ENCODE assay signal across 8 mouse cellular contexts in the genomic region with DNA sequence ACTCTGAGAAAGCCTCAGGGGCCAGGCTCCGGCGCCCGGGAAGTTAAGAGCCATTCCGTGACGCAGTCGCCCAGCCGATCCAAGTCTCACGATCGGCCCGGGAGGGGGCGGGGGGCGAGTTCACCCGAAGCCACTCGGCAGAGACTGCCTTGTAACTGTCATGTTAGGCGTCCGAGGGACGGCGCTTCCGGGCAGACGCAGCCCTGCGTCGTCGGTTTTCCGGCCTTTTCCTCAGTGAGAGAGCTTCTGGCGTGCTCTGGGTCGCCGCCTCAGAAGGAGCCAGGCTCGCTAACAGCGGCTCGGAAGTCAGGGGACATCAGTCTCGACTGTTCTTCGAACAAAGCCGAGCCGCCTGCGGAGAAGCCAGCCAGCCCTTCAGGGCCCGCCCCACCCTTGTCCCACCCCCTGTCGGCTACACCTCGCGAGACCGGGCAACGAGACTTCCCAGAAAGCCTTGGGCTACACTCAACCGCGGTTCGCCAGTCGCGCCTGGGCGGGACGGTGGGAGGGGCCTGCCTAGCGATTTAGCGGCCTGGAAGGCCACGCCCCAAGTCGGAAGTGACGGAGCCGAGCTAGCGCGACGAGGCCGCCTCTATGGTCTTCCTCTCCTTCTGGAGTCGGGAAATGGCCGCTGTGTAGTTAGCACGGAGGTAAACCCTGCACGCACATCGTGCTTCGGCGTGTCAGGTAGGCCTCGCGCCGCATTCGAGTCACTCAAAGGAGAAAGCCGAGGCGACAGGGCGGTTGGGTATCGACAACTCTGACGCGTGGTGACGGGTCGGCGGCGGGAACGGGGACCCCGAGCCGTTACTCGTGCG. TPM values are rescaled to one million over a fixed set of nuclear protein-coding genes. Genes with fewer than 3 reads are reported as not detected.
DNase-seq lines count a peak whose midpoint lies in the region; ATAC-seq lines count a peak whose summit lies in the region.

A gene (plus strand): TSS at position 552 of the 818 bp plus-strand sequence.

- peak; percentile 98 for ATAC-seq in forebrain, embryonic 14.5 days
- peak; percentile 98 for ATAC-seq in neural tube, embryonic 15.5 days (ENCODE audit: low FRiP score)

- intact Hi-C loops in heart, postnatal 14 days (cut with DNase I): loop anchor here (2.0 to 5.0 kb wide), 2 partner anchors 21 to 35 kb away; a partner anchor contains a TSS

- peak within 1 kb of the TSS; percentile 92 for H3K9ac ChIP-seq in forebrain, embryonic 14.5 days (ENCODE audit: low read length)
- peak within 1 kb of the TSS; percentile 92 for H3K9ac ChIP-seq in neural tube, embryonic 15.5 days (replicated peaks)

- H3K27ac ChIP-seq in forebrain, embryonic 14.5 days (ENCODE audit: low read depth, low read length): peak within 1 kb of the TSS; percentile 100
- H3K27ac ChIP-seq in neural tube, embryonic 15.5 days (replicated peaks): peak within 1 kb of the TSS; percentile 100

- WGBS in forebrain, embryonic 14.5 days: under 1% methylated on average over 83 of the region's 84 CpGs
- under 1% methylated on average over 80 of the region's 84 CpGs for WGBS in neural tube, embryonic 15.5 days

- no peaks in the 10 kb centered on the region for H3K9me3 ChIP-seq in forebrain, embryonic 14.5 days (replicated peaks; ENCODE audit: control insufficient read depth, low read length)
- no peaks in the 10 kb centered on the region for H3K9me3 ChIP-seq in neural tube, embryonic 15.5 days (replicated peaks)

- peak within 1 kb of the TSS; percentile 81 for H3K4me3 ChIP-seq in forebrain, embryonic 14.5 days (ENCODE audit: low read depth, low read length)
- peak within 1 kb of the TSS; percentile 91 for H3K4me3 ChIP-seq in neural tube, embryonic 15.5 days (replicated peaks)

- peak; percentile 99 for DNase-seq in ES-CJ7 (ENCODE audit: low read depth, low spot score)
- peak; percentile 99 for DNase-seq in cerebellum, adult 11 months
- peak; percentile 100 for DNase-seq in forebrain, embryonic 14.5 days (ENCODE audit: low spot score)
- DNase-seq in heart, postnatal 14 days: peak; percentile 100
- DNase-seq in layer of hippocampus, adult 11-12 months (ENCODE audit: low spot score): peak; percentile 99
- peak; percentile 100 for DNase-seq in lung, adult 18-20 months
- peak; percentile 100 for DNase-seq in testis, postnatal 14 days (ENCODE audit: low spot score)

- H3K27me3 ChIP-seq in forebrain, embryonic 14.5 days (replicated peaks; ENCODE audit: control insufficient read depth, insufficient read depth, low read length): no peaks in the 10 kb centered on the region
- H3K27me3 ChIP-seq in neural tube, embryonic 15.5 days (replicated peaks): no peaks in the 10 kb centered on the region

- peak within 1 kb of the TSS; percentile 82 for H3K4me2 ChIP-seq in forebrain, embryonic 14.5 days (ENCODE audit: low read length)
- peak within 1 kb of the TSS; percentile 72 for H3K4me2 ChIP-seq in neural tube, embryonic 15.5 days

- H3K36me3 ChIP-seq in forebrain, embryonic 14.5 days (ENCODE audit: control insufficient read depth, insufficient read depth, low read length): no peaks in the 10 kb centered on the region
- H3K36me3 ChIP-seq in neural tube, embryonic 15.5 days: no peaks in the 10 kb centered on the region

- H3K4me1 ChIP-seq in forebrain, embryonic 14.5 days (ENCODE audit: control insufficient read depth, insufficient read depth, low read length): peaks cover 14% of the 10 kb centered on the region
- peaks cover 20% of the 10 kb centered on the region for H3K4me1 ChIP-seq in neural tube, embryonic 15.5 days

RNA-seq across cellular contexts. Expression of the gene that starts here (rescaled TPM):
- 137 and 143 TPM in 2 replicates for polyA plus RNA-seq in forebrain, embryonic 14.5 days (2014; fragmentation: Nextera tagmentation; extraction: Ambion mirVana)
- 10 to 100 TPM; 68.4 to 68.7 TPM for total RNA-seq in heart, postnatal 14 days (2021)
- 96.8 and 101 TPM in 2 replicates for polyA plus RNA-seq in neural tube, embryonic 15.5 days (2015; fragmentation: Nextera tagmentation; extraction: Ambion mirVana)

Comparison
In these comparisons a context has a peak if more than half of its experiments do, and no peak if none do; other contexts are left out.
1. Peak in every context shown above with its lines: DNase-seq, ATAC-seq, H3K4me3 ChIP-seq and H3K27ac ChIP-seq.